8 mouse cellular contexts compared by ENCODE assay signal in the genomic region with DNA sequence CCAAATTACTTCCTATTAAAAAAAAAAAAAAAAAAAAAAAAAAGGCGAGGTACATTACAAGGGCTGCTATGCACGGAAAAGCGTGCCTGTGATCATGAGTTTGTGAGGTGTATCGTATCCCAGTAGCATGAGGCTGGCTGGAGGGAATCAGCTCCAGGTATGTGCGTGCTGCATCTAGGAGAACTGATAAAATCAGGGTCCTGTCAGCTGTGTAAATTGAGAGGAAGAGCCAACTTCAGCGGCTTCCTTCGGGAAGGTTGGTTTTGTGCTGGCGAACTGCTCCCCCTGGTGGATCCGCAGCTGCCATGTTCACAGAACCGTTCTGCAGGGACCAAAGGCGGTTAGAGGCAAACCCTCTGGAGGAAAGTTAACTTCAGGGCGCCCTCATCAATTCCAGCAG.
DNase-seq lines count a peak whose midpoint lies in the region; ATAC-seq lines count a peak whose summit lies in the region.

No protein-coding gene starts in this region.

- H3K4me3 ChIP-seq in embryonic facial prominence, embryonic 15.5 days (replicated peaks): peak overlapping the region; percentile 38
- H3K4me3 ChIP-seq in heart, embryonic 10.5 days: peak overlapping the region; percentile 54
- peak overlapping the region; percentile 25 for H3K4me3 ChIP-seq in kidney, embryonic 14.5 days (ENCODE audit: low read length)
- H3K4me3 ChIP-seq in limb, embryonic 13.5 days: peak overlapping the region; percentile 44
- peak overlapping the region; percentile 33 for H3K4me3 ChIP-seq in midbrain, embryonic 15.5 days
- peak overlapping the region; percentile 36 for H3K4me3 ChIP-seq in stomach, embryonic 15.5 days (replicated peaks)

- H3K36me3 ChIP-seq in embryonic facial prominence, embryonic 15.5 days: no peaks in the 10 kb centered on the region
- no peaks in the 10 kb centered on the region for H3K36me3 ChIP-seq in heart, embryonic 10.5 days
- H3K36me3 ChIP-seq in kidney, embryonic 14.5 days (ENCODE audit: control insufficient read depth, insufficient read depth, low read length): no peaks in the 10 kb centered on the region
- H3K36me3 ChIP-seq in limb, embryonic 13.5 days: no peaks in the 10 kb centered on the region
- H3K36me3 ChIP-seq in midbrain, embryonic 15.5 days (replicated peaks): no peaks in the 10 kb centered on the region
- no peaks in the 10 kb centered on the region for H3K36me3 ChIP-seq in stomach, embryonic 15.5 days

- peaks cover 17% of the 10 kb centered on the region for H3K27me3 ChIP-seq in embryonic facial prominence, embryonic 15.5 days
- H3K27me3 ChIP-seq in heart, embryonic 10.5 days (ENCODE audit: insufficient read depth, poor library complexity, severe bottlenecking): 0 out of 2 replicates have a peak, but pooled peaks cover 7% of the 10 kb centered on the region
- no peaks in the 10 kb centered on the region for H3K27me3 ChIP-seq in kidney, embryonic 14.5 days (ENCODE audit: control insufficient read depth, insufficient read depth, low read length)
- H3K27me3 ChIP-seq in limb, embryonic 13.5 days: peaks cover 20% of the 10 kb centered on the region
- H3K27me3 ChIP-seq in midbrain, embryonic 15.5 days (replicated peaks): peaks cover 19% of the 10 kb centered on the region
- no peaks in the 10 kb centered on the region for H3K27me3 ChIP-seq in stomach, embryonic 15.5 days (replicated peaks)

- H3K27ac ChIP-seq in embryonic facial prominence, embryonic 15.5 days (replicated peaks): no peak overlapping the region
- peak overlapping the region; percentile 84 for H3K27ac ChIP-seq in heart, embryonic 10.5 days
- peak overlapping the region; percentile 97 for H3K27ac ChIP-seq in kidney, embryonic 14.5 days (ENCODE audit: low read depth, low read length)
- no peak overlapping the region for H3K27ac ChIP-seq in limb, embryonic 13.5 days
- no peak overlapping the region; the same call in 1 of the 2 replicates for H3K27ac ChIP-seq in midbrain, embryonic 15.5 days
- H3K27ac ChIP-seq in stomach, embryonic 15.5 days: peak overlapping the region; percentile 86

- H3K9me3 ChIP-seq in embryonic facial prominence, embryonic 15.5 days (replicated peaks): no peaks in the 10 kb centered on the region
- no peaks in the 10 kb centered on the region for H3K9me3 ChIP-seq in heart, embryonic 10.5 days
- H3K9me3 ChIP-seq in kidney, embryonic 14.5 days (ENCODE audit: control insufficient read depth, low read length): no peaks in the 10 kb centered on the region
- no peaks in the 10 kb centered on the region for H3K9me3 ChIP-seq in limb, embryonic 13.5 days
- H3K9me3 ChIP-seq in midbrain, embryonic 15.5 days: no peaks in the 10 kb centered on the region
- H3K9me3 ChIP-seq in stomach, embryonic 15.5 days: no peaks in the 10 kb centered on the region

- peaks cover 6% of the 10 kb centered on the region for H3K4me1 ChIP-seq in embryonic facial prominence, embryonic 15.5 days
- peaks cover 18% of the 10 kb centered on the region for H3K4me1 ChIP-seq in heart, embryonic 10.5 days
- peaks cover 31% of the 10 kb centered on the region for H3K4me1 ChIP-seq in kidney, embryonic 14.5 days (ENCODE audit: control insufficient read depth, insufficient read depth, low read length)
- peaks cover 6% of the 10 kb centered on the region; the same call in 1 of the 2 replicates for H3K4me1 ChIP-seq in limb, embryonic 13.5 days
- H3K4me1 ChIP-seq in midbrain, embryonic 15.5 days: peaks cover 9% of the 10 kb centered on the region
- H3K4me1 ChIP-seq in stomach, embryonic 15.5 days: peaks cover 12% of the 10 kb centered on the region

- peak; percentile 16 for DNase-seq in CD4-positive, CD25-positive, alpha-beta regulatory T cell, adult 2 months (ENCODE audit: low read depth, low spot score)
- peak; percentile 91 for DNase-seq in heart, embryonic 10.5 days (ENCODE audit: low spot score)

- H3K4me2 ChIP-seq in embryonic facial prominence, embryonic 15.5 days (replicated peaks): peak overlapping the region; percentile 58
- peak overlapping the region; percentile 49 for H3K4me2 ChIP-seq in kidney, embryonic 14.5 days (replicated peaks; ENCODE audit: low read depth, low read length)
- H3K4me2 ChIP-seq in limb, embryonic 13.5 days (replicated peaks): peak overlapping the region; percentile 68
- peak overlapping the region; percentile 54 for H3K4me2 ChIP-seq in midbrain, embryonic 15.5 days
- H3K4me2 ChIP-seq in stomach, embryonic 15.5 days: peak overlapping the region; percentile 61

- 1% methylated on average over 12 of the region's 12 CpGs for WGBS in embryonic facial prominence, embryonic 15.5 days
- WGBS in heart, embryonic 10.5 days: 3% methylated on average over 12 of the region's 12 CpGs
- under 1% methylated on average over 12 of the region's 12 CpGs for WGBS in kidney, embryonic 14.5 days
- 2% methylated on average over 12 of the region's 12 CpGs for WGBS in limb, embryonic 13.5 days
- WGBS in midbrain, embryonic 15.5 days: 3% methylated on average over 12 of the region's 12 CpGs
- WGBS in stomach, embryonic 15.5 days: 1% methylated on average over 12 of the region's 12 CpGs

- no peak overlapping the region for H3K9ac ChIP-seq in embryonic facial prominence, embryonic 15.5 days
- 0 out of 2 replicates have a peak overlapping the region, but pooled peaks have one; percentile 54 for H3K9ac ChIP-seq in kidney, embryonic 14.5 days (ENCODE audit: low read depth, low read length)
- no peak overlapping the region for H3K9ac ChIP-seq in limb, embryonic 13.5 days
- H3K9ac ChIP-seq in midbrain, embryonic 15.5 days: no peak overlapping the region; the same call in 1 of the 2 replicates
- H3K9ac ChIP-seq in stomach, embryonic 15.5 days: no peak overlapping the region

- ATAC-seq in CD4-positive, CD25-positive, alpha-beta regulatory T cell, adult 4 months: no peak
- ATAC-seq in embryonic facial prominence, embryonic 15.5 days (ENCODE audit: insufficient number of reproducible peaks, low FRiP score, low TSS enrichment, low read depth): peak; percentile 70
- ATAC-seq in kidney, embryonic 14.5 days (ENCODE audit: low FRiP score, low TSS enrichment): peak; percentile 68
- ATAC-seq in limb, embryonic 13.5 days (ENCODE audit: low FRiP score, low read depth): peak; percentile 73
- ATAC-seq in midbrain, embryonic 15.5 days (replicated peaks): peak; percentile 83
- ATAC-seq in stomach, embryonic 15.5 days (ENCODE audit: insufficient read depth, low FRiP score, low read depth): peak; percentile 60; the same call in 1 of the 2 replicates

Comparison
In these comparisons a context has a peak if more than half of its experiments do, and no peak if none do; other contexts are left out.
1. H3K27ac ChIP-seq: peak in heart, embryonic 10.5 days (single experiment), kidney, embryonic 14.5 days (single experiment) and stomach, embryonic 15.5 days (single experiment); none in embryonic facial prominence, embryonic 15.5 days (single experiment), limb, embryonic 13.5 days (single experiment) and midbrain, embryonic 15.5 days (single experiment).
2. Peak in every context shown above with its lines, with median percentiles within 50 percentile points of each other: H3K4me2 ChIP-seq and H3K4me3 ChIP-seq.